Mouse (Mus musculus) megakaryocyte, embryonic 14.5 days (primary cell): Measurements from ENCODE around the gene Ankrd34b. TPM values are rescaled to one million over a fixed set of nuclear protein-coding genes. Genes with fewer than 3 reads are reported as not detected.

ENCODE experiments used
- H3K27me3 ChIP-seq: replicated peaks from 2 replicates; pipeline ENCODE3; 2012; ENCODE audit warnings: inconsistent platforms
- H3K36me3 ChIP-seq: replicated peaks from 2 replicates; pipeline ENCODE3; 2012; ENCODE audit warnings: low read length, inconsistent platforms, mixed read lengths
- H3K4me1 ChIP-seq: 2 replicates; pipeline ENCODE4 v1.6.1; 2012; ENCODE audit warnings: inconsistent platforms
- H3K4me3 ChIP-seq: replicated peaks from 2 replicates; pipeline ENCODE3; 2012; ENCODE audit warnings: moderate library complexity, mild to moderate bottlenecking, inconsistent platforms
- H3K9me3 ChIP-seq: 2 replicates; pipeline ENCODE4 v1.6.1; 2012; ENCODE audit warnings: inconsistent platforms
- FLI1 ChIP-seq: IDR thresholded peaks from 2 replicates; pipeline ENCODE4 v1.6.1; 2012; ENCODE audit warnings: low read length, inconsistent platforms, mixed read lengths
- GATA1 ChIP-seq: IDR thresholded peaks from 3 replicates; pipeline ENCODE4 v1.6.1; 2012; ENCODE audit warnings: mixed read lengths, low read length, inconsistent platforms, borderline replicate concordance
- polyA plus RNA-seq: library from polyadenylated mRNA; stranded (reverse); fragments of >175 nt; gene quantifications from 2 replicates; pipeline ENCODE4 v1.2.3, GENCODE M21; 2012; ENCODE audit warnings: low replicate concordance; ENCODE audit not compliant: insufficient read depth

Ankrd34b gene
- polyA plus RNA-seq, 1 experiment, result not detected

- H3K9me3 ChIP-seq, result no peaks in the 10 kb centered on the region
- peaks cover 86% of the 10 kb centered on the region for H3K27me3 ChIP-seq
- TF ChIP-seq FLI1 (no peak), GATA1 (no peak)
- H3K4me1 ChIP-seq, result peaks cover 17% of the 10 kb centered on the region
- peak overlapping the region; percentile 89 for H3K4me3 ChIP-seq
- no peaks in the 10 kb centered on the region for H3K36me3 ChIP-seq
These were observed 777 bp downstream of the Ankrd34b start for GRCm38 (mm10) chr13:92426294-92427051.

- H3K27me3 ChIP-seq, result peaks cover 83% of the 10 kb centered on the region
- no peak overlapping the region for H3K4me3 ChIP-seq
- H3K4me1 ChIP-seq, result peaks cover 17% of the 10 kb centered on the region
- no peaks in the 10 kb centered on the region for H3K36me3 ChIP-seq
- TF ChIP-seq GATA1 (no peak), FLI1 (no peak)
- H3K9me3 ChIP-seq, result no peaks in the 10 kb centered on the region
These were observed 1.7 kb downstream of the Ankrd34b start for GRCm38 (mm10) chr13:92427351-92427855.

- Histone ChIP-seq H3K36me3 (no peaks in the 10 kb centered on the region), H3K9me3 (peaks cover 11% of the 10 kb centered on the region; the same call in 1 of the 2 replicates), H3K27me3 (peaks cover 13% of the 10 kb centered on the region), H3K4me1 (no peaks in the 10 kb centered on the region), H3K4me3 (no peak overlapping the region)
- TF ChIP-seq GATA1, result no peak
- no peak for TF ChIP-seq FLI1
These were observed 13.0 kb downstream of the Ankrd34b start for GRCm38 (mm10) chr13:92438656-92439055.

GRCm38 (mm10) chr13:92440286-92440685 lies 14.6 kb downstream of the Ankrd34b start:
- peaks cover 6% of the 10 kb centered on the region for H3K27me3 ChIP-seq
- peaks cover 14% of the 10 kb centered on the region; the same call in 1 of the 2 replicates for H3K9me3 ChIP-seq
- TF ChIP-seq GATA1 (no peak), FLI1 (no peak)
- no peaks in the 10 kb centered on the region for H3K36me3 ChIP-seq
- H3K4me1 ChIP-seq, result no peaks in the 10 kb centered on the region
- H3K4me3 ChIP-seq, result no peak overlapping the region

GRCm38 (mm10) chr13:92446872-92447271 lies 21.2 kb downstream of the Ankrd34b start:
- Histone ChIP-seq H3K4me1 (peaks cover 13% of the 10 kb centered on the region), H3K36me3 (no peaks in the 10 kb centered on the region), H3K4me3 (no peak overlapping the region), H3K9me3 (0 out of 2 replicates have a peak, but pooled peaks cover 3% of the 10 kb centered on the region), H3K27me3 (no peaks in the 10 kb centered on the region)
- TF ChIP-seq GATA1 (no peak), FLI1 (no peak)

- H3K4me3 ChIP-seq, result no peak overlapping the region
- H3K9me3 ChIP-seq, result peaks cover 5% of the 10 kb centered on the region; the same call in 1 of the 2 replicates
- no peak for TF ChIP-seq GATA1
These were observed 39.0 kb downstream of the Ankrd34b start for GRCm38 (mm10) chr13:92464698-92465097.

GRCm38 (mm10) chr13:92467891-92468290 lies 42.2 kb downstream of the Ankrd34b start:
- H3K4me3 ChIP-seq, result no peak overlapping the region
- no peaks in the 10 kb centered on the region for H3K27me3 ChIP-seq
- peaks cover 8% of the 10 kb centered on the region for H3K4me1 ChIP-seq
- no peak for TF ChIP-seq GATA1
- TF ChIP-seq FLI1, result no peak
- H3K9me3 ChIP-seq, result peaks cover 5% of the 10 kb centered on the region; the same call in 1 of the 2 replicates
- H3K36me3 ChIP-seq, result peaks cover 66% of the 10 kb centered on the region

More at GRCm38 (mm10) chr13:92464698-92465097, 39.0 kb downstream of the Ankrd34b start:
- Histone ChIP-seq H3K4me1 (peaks cover 9% of the 10 kb centered on the region), H3K27me3 (no peaks in the 10 kb centered on the region), H3K36me3 (peaks cover 47% of the 10 kb centered on the region)

GRCm38 (mm10) chr13:92469381-92469780 lies 43.7 kb downstream of the Ankrd34b start:
- peaks cover 5% of the 10 kb centered on the region; the same call in 1 of the 2 replicates for H3K9me3 ChIP-seq
- no peaks in the 10 kb centered on the region for H3K4me1 ChIP-seq
- H3K27me3 ChIP-seq, result no peaks in the 10 kb centered on the region
- peaks cover 77% of the 10 kb centered on the region for H3K36me3 ChIP-seq
- no peak overlapping the region for H3K4me3 ChIP-seq
- TF ChIP-seq FLI1 (no peak), GATA1 (no peak)

GRCm38 (mm10) chr13:92470151-92470550 lies 44.5 kb downstream of the Ankrd34b start:
- no peaks in the 10 kb centered on the region for H3K27me3 ChIP-seq
- no peak overlapping the region for H3K4me3 ChIP-seq
- H3K4me1 ChIP-seq, result no peaks in the 10 kb centered on the region
- peaks cover 5% of the 10 kb centered on the region; the same call in 1 of the 2 replicates for H3K9me3 ChIP-seq
- peaks cover 76% of the 10 kb centered on the region for H3K36me3 ChIP-seq
- TF ChIP-seq GATA1 (no peak), FLI1 (no peak)

GRCm38 (mm10) chr13:92483348-92483747 lies 57.7 kb downstream of the Ankrd34b start:
- TF ChIP-seq FLI1, result no peak
- Histone ChIP-seq H3K36me3 (peaks cover 18% of the 10 kb centered on the region), H3K4me1 (peaks cover 12% of the 10 kb centered on the region), H3K9me3 (no peaks in the 10 kb centered on the region), H3K4me3 (peak overlapping the region; percentile 94), H3K27me3 (no peaks in the 10 kb centered on the region)
